Mouse (Mus musculus): ENCODE measurements around the gene Napa. TPM values are rescaled to one million over a fixed set of nuclear protein-coding genes. Genes with fewer than 3 reads are reported as not detected.

Napa gene
- polyA plus RNA-seq, 1 experiment from 2014 or later = 196 TPM

GRCm38 (mm10) chr7:16146489-16147410 lies 48.5 kb downstream of the Napa start:
- no peak overlapping the region for H3K9ac ChIP-seq (replicated peaks)
- peaks cover 11% of the 10 kb centered on the region; the same call in 1 of the 2 replicates for H3K4me1 ChIP-seq
- ATAC-seq (ENCODE audit: low FRiP score, low read depth) = peak; percentile 35
- H3K36me3 ChIP-seq = peaks cover 11% of the 10 kb centered on the region
- H3K9me3 ChIP-seq = no peaks in the 10 kb centered on the region
- H3K4me2 ChIP-seq (replicated peaks) = no peak overlapping the region
- WGBS = 35% methylated on average over 25 of the region's 27 CpGs
- no peak overlapping the region for H3K4me3 ChIP-seq
- H3K27me3 ChIP-seq = 0 out of 2 replicates have a peak, but pooled peaks cover 3% of the 10 kb centered on the region
- no peak overlapping the region for H3K27ac ChIP-seq (replicated peaks)

GRCm38 (mm10) chr7:16147643-16148042 lies 49.4 kb downstream of the Napa start:
- Histone ChIP-seq H3K4me3 (no peak overlapping the region), H3K27ac (replicated peaks) (no peak overlapping the region; the same call in 1 of the 2 replicates), H3K36me3 (peaks cover 14% of the 10 kb centered on the region), H3K9ac (replicated peaks) (no peak overlapping the region), H3K4me2 (replicated peaks) (no peak overlapping the region), H3K4me1 (peaks cover 11% of the 10 kb centered on the region; the same call in 1 of the 2 replicates), H3K9me3 (no peaks in the 10 kb centered on the region), H3K27me3 (0 out of 2 replicates have a peak, but pooled peaks cover 3% of the 10 kb centered on the region)
- WGBS = 19% methylated on average over 15 of the region's 15 CpGs
- no peak for ATAC-seq (ENCODE audit: low FRiP score, low read depth)

- Histone ChIP-seq H3K9ac (replicated peaks) (no peak overlapping the region), H3K9me3 (no peaks in the 10 kb centered on the region), H3K27ac (replicated peaks) (no peak overlapping the region), H3K27me3 (0 out of 2 replicates have a peak, but pooled peaks cover 3% of the 10 kb centered on the region), H3K36me3 (peaks cover 12% of the 10 kb centered on the region), H3K4me1 (peaks cover 16% of the 10 kb centered on the region; the same call in 1 of the 2 replicates), H3K4me2 (replicated peaks) (no peak overlapping the region), H3K4me3 (no peak overlapping the region)
- WGBS = 66% methylated on average over 5 of the region's 5 CpGs
- no peak for ATAC-seq (ENCODE audit: low FRiP score, low read depth)
Observed at GRCm38 (mm10) chr7:16149241-16149640, 51.0 kb downstream of the Napa start.

- H3K27ac ChIP-seq (replicated peaks) = no peak overlapping the region
- peaks cover 16% of the 10 kb centered on the region; the same call in 1 of the 2 replicates for H3K4me1 ChIP-seq
- WGBS = 73% methylated on average over 9 of the region's 9 CpGs
- H3K4me2 ChIP-seq (replicated peaks) = no peak overlapping the region
- H3K27me3 ChIP-seq = 0 out of 2 replicates have a peak, but pooled peaks cover 3% of the 10 kb centered on the region
- H3K9ac ChIP-seq (replicated peaks) = no peak overlapping the region
- H3K36me3 ChIP-seq = 0 out of 2 replicates have a peak, but pooled peaks cover 4% of the 10 kb centered on the region
- no peak for ATAC-seq (ENCODE audit: low FRiP score, low read depth)
- H3K9me3 ChIP-seq = no peaks in the 10 kb centered on the region
- H3K4me3 ChIP-seq = no peak overlapping the region
Observed at GRCm38 (mm10) chr7:16150191-16151145, 52.2 kb downstream of the Napa start.

DNA sequence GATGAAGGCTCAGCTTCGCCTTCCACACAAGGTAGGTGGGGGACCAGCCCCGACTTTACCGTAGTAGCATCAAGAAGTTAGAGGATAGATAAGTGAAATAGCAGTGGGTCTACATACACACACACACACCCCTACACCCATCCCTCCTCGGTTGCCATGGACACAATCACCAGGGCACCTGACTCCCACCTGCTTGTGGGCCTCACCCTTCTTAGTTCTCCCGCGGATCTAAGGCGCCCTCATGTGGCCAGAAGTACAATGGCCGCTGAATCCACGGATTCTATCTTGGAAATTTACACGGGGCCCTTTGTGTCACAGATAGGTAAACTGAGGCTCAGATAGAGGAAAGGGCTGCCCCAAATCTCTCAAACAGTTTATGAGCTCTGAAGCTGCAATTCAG lies 55.3 kb downstream of the Napa start:
- ATAC-seq (ENCODE audit: low FRiP score, low read depth) = peak; percentile 90
- H3K9me3 ChIP-seq = no peaks in the 10 kb centered on the region
- no peak overlapping the region for H3K4me2 ChIP-seq (replicated peaks)
- 0 out of 2 replicates have a peak, but pooled peaks cover 3% of the 10 kb centered on the region for H3K36me3 ChIP-seq
- 0 out of 2 replicates have a peak overlapping the region, but pooled peaks have one; percentile 10 for H3K27ac ChIP-seq (replicated peaks)
- H3K9ac ChIP-seq (replicated peaks) = no peak overlapping the region
- no peak overlapping the region for H3K4me3 ChIP-seq
- H3K27me3 ChIP-seq = peaks cover 16% of the 10 kb centered on the region
- 20% methylated on average over 10 of the region's 10 CpGs for WGBS
- H3K4me1 ChIP-seq = 0 out of 2 replicates have a peak, but pooled peaks cover 7% of the 10 kb centered on the region

DNA sequence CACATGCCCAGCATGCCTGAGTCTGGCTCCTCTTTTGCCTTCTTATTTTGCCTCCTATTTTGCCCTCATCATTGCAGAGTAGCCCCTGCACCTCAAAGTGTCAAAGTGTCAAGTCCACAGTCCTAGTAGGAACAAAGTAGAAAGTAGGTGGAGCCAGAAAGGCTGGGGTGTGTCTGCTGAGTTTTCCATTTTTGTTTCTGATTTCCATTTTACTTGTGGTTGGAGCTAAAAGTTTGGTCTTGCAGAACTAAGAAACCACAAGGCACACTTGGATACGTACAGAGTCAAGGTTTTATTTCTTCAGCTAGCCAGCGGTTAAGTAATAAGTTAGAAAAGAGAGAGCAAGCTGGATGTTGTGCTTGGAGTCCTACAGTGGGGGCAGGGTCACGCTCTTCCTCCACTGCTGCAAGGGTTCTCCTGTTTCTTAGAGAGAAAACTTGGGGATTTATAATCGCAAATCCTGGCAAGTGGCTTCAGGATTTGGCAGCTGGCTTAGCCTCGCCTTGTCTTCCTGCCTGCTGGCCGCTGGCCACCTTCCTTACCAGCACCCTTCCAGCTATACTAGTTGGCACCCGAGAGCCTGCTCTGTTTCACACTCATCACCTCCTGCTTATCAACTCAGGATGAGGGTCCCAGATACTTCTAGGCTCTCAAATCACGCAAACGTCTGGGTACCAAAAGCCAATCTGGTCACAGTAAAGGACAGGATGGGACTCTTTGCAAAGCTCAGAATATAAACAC lies 57.0 kb downstream of the Napa start:
- 78% methylated on average over 9 of the region's 9 CpGs for WGBS
- Histone ChIP-seq H3K27ac (replicated peaks) (no peak overlapping the region), H3K27me3 (peaks cover 34% of the 10 kb centered on the region), H3K4me2 (replicated peaks) (no peak overlapping the region), H3K4me1 (0 out of 2 replicates have a peak, but pooled peaks cover 10% of the 10 kb centered on the region), H3K9ac (replicated peaks) (0 out of 2 replicates have a peak overlapping the region, but pooled peaks have one; percentile 7), H3K4me3 (no peak overlapping the region), H3K36me3 (0 out of 2 replicates have a peak, but pooled peaks cover 3% of the 10 kb centered on the region), H3K9me3 (no peaks in the 10 kb centered on the region)
- no peak for ATAC-seq (ENCODE audit: low FRiP score, low read depth)

GRCm38 (mm10) chr7:16156105-16156714 lies 58.0 kb downstream of the Napa start:
- Histone ChIP-seq H3K9me3 (no peaks in the 10 kb centered on the region), H3K27ac (replicated peaks) (no peak overlapping the region), H3K27me3 (peaks cover 39% of the 10 kb centered on the region), H3K4me2 (replicated peaks) (no peak overlapping the region), H3K36me3 (0 out of 2 replicates have a peak, but pooled peaks cover 3% of the 10 kb centered on the region), H3K9ac (replicated peaks) (no peak overlapping the region), H3K4me1 (0 out of 2 replicates have a peak, but pooled peaks cover 10% of the 10 kb centered on the region), H3K4me3 (no peak overlapping the region)
- no peak for ATAC-seq (ENCODE audit: low FRiP score, low read depth)
- 82% methylated on average over 8 of the region's 8 CpGs for WGBS

GRCm38 (mm10) chr7:16158735-16159134 lies 60.5 kb downstream of the Napa start:
- ATAC-seq (ENCODE audit: low FRiP score, low read depth) = 0 out of 2 replicates have a peak, but pooled peaks have one; percentile 38
- Histone ChIP-seq H3K27me3 (peaks cover 45% of the 10 kb centered on the region), H3K4me3 (peak overlapping the region; percentile 21), H3K9ac (replicated peaks) (no peak overlapping the region), H3K27ac (replicated peaks) (no peak overlapping the region), H3K9me3 (no peaks in the 10 kb centered on the region), H3K4me1 (0 out of 2 replicates have a peak, but pooled peaks cover 6% of the 10 kb centered on the region), H3K4me2 (replicated peaks) (peak overlapping the region; percentile 36), H3K36me3 (no peaks in the 10 kb centered on the region)
- 11% methylated on average over 39 of the region's 39 CpGs for WGBS

- Histone ChIP-seq H3K4me3 (no peak overlapping the region), H3K27me3 (peaks cover 48% of the 10 kb centered on the region), H3K36me3 (no peaks in the 10 kb centered on the region), H3K27ac (replicated peaks) (no peak overlapping the region), H3K9ac (replicated peaks) (no peak overlapping the region), H3K4me2 (replicated peaks) (no peak overlapping the region), H3K4me1 (0 out of 2 replicates have a peak, but pooled peaks cover 6% of the 10 kb centered on the region), H3K9me3 (no peaks in the 10 kb centered on the region)
- WGBS = 68% methylated on average over 3 of the region's 3 CpGs
- no peak for ATAC-seq (ENCODE audit: low FRiP score, low read depth)
Observed at GRCm38 (mm10) chr7:16160702-16161101, 62.4 kb downstream of the Napa start.

GRCm38 (mm10) chr7:16161302-16161701 lies 63.0 kb downstream of the Napa start:
- H3K36me3 ChIP-seq = no peaks in the 10 kb centered on the region
- 90% methylated on average over 9 of the region's 9 CpGs for WGBS
- no peak overlapping the region for H3K9ac ChIP-seq (replicated peaks)
- no peak overlapping the region for H3K27ac ChIP-seq (replicated peaks)
- no peak overlapping the region for H3K4me3 ChIP-seq
- no peak overlapping the region for H3K4me2 ChIP-seq (replicated peaks)
- H3K9me3 ChIP-seq = no peaks in the 10 kb centered on the region
- ATAC-seq (ENCODE audit: low FRiP score, low read depth) = no peak
- H3K27me3 ChIP-seq = peaks cover 48% of the 10 kb centered on the region
- H3K4me1 ChIP-seq = 0 out of 2 replicates have a peak, but pooled peaks cover 6% of the 10 kb centered on the region
